Mouse (Mus musculus): Measurements from ENCODE around the gene Arhgdig. TPM values are rescaled to one million over a fixed set of nuclear protein-coding genes. Genes with fewer than 3 reads are reported as not detected.

Arhgdig gene
- polyA plus RNA-seq, 1 experiment from 2014 or later: 6.4 TPM

Other genes starting within 250 kb of the Arhgdig start
- 26.0 and 30.7 TPM in 2 replicates for gene Capn15, start 222.0 kb downstream of the Arhgdig start, polyA plus RNA-seq (2015; fragmentation: Nextera tagmentation; extraction: Ambion mirVana)
- 30.7 and 41.0 TPM in 2 replicates for gene Rab11fip3, start 138.2 kb downstream of the Arhgdig start, polyA plus RNA-seq (2015; fragmentation: Nextera tagmentation; extraction: Ambion mirVana)
- gene Decr2, start 117.4 kb downstream of the Arhgdig start, polyA plus RNA-seq (2015; fragmentation: Nextera tagmentation; extraction: Ambion mirVana): 46.9 and 52.3 TPM in 2 replicates
- gene Nme4, start 112.2 kb downstream of the Arhgdig start, polyA plus RNA-seq (2015; fragmentation: Nextera tagmentation; extraction: Ambion mirVana): 103 and 112 TPM in 2 replicates
- 6.5 and 7.1 TPM in 2 replicates for gene Tmem8, start 94.5 kb downstream of the Arhgdig start, polyA plus RNA-seq (2015; fragmentation: Nextera tagmentation; extraction: Ambion mirVana)
- 216 and 238 TPM in 2 replicates for gene Mrpl28, start 84.3 kb downstream of the Arhgdig start, polyA plus RNA-seq (2015; fragmentation: Nextera tagmentation; extraction: Ambion mirVana)
- 8.3 and 11.7 TPM in 2 replicates for gene Axin1, start 69.1 kb downstream of the Arhgdig start, polyA plus RNA-seq (2015; fragmentation: Nextera tagmentation; extraction: Ambion mirVana)
- gene Pdia2, start 8.7 kb downstream of the Arhgdig start, polyA plus RNA-seq (2015; fragmentation: Nextera tagmentation; extraction: Ambion mirVana): 0.52 and 0.89 TPM in 2 replicates
- 17.7 and 19.4 TPM in 2 replicates for gene Rgs11, start 4.8 kb downstream of the Arhgdig start, polyA plus RNA-seq (2015; fragmentation: Nextera tagmentation; extraction: Ambion mirVana)
- 73.6 and 74.3 TPM in 2 replicates for gene Fam234a, start 36.5 kb upstream of the Arhgdig start, polyA plus RNA-seq (2015; fragmentation: Nextera tagmentation; extraction: Ambion mirVana)
- gene Luc7l, start 45.1 kb upstream of the Arhgdig start, polyA plus RNA-seq (2015; fragmentation: Nextera tagmentation; extraction: Ambion mirVana): 97.7 and 108 TPM in 2 replicates
- gene Neurl1b, start 207.0 kb upstream of the Arhgdig start, polyA plus RNA-seq (2015; fragmentation: Nextera tagmentation; extraction: Ambion mirVana): 1.7 and 2.4 TPM in 2 replicates

All from kidney, embryonic 16.5 days (tissue).